In the genomic region with DNA sequence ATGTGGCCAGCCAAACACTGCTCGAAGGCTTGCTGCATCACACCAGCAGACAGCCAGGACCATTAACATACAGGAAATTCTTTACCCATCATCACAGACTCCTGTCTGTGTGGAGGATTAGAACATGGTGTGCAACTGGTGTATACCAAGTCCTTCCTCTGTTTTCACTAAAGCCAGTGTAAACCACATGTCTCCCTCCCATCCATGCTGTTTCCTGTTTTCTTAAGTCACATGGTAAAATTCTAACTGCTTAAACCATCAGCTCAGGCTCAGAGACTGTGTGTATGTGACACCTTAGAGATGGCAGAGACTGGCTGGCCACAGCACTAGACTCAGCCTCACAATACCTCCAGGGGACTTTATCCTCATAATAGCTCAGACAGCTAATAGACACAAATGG, we compare ENCODE assay signal across 20 mouse cellular contexts.
DNase-seq lines count a peak whose midpoint lies in the region; ATAC-seq lines count a peak whose summit lies in the region.
"Had no signal": no experiment of that assay in that cellular context is flagged by ENCODE, and none has a peak within 500 bp of the region (broad histone marks: within the 10 kb centered on the region; RNA-seq: fewer than 3 reads in every experiment).

No protein-coding gene starts in this region.

- H3K4me2 ChIP-seq in hindbrain, embryonic 12.5 days (replicated peaks), result no peak overlapping the region
- H3K4me2 ChIP-seq: embryonic facial prominence, embryonic 12.5 days; forebrain, embryonic 13.5 days; forebrain, embryonic 15.5 days had no signal

- H3K4me3 ChIP-seq in hindbrain, embryonic 12.5 days, result no peak overlapping the region
- H3K4me3 ChIP-seq: embryonic facial prominence, embryonic 10.5 days; embryonic facial prominence, embryonic 12.5 days; forebrain, embryonic 13.5 days; forebrain, embryonic 15.5 days had no signal

- H3K36me3 ChIP-seq in hindbrain, embryonic 12.5 days, result no peaks in the 10 kb centered on the region
- H3K36me3 ChIP-seq: embryonic facial prominence, embryonic 10.5 days; embryonic facial prominence, embryonic 12.5 days; forebrain, embryonic 15.5 days had no signal

- peak; percentile 51 for ATAC-seq in granulocyte monocyte progenitor cell, adult 5-6 weeks (replicated peaks; ENCODE audit: poor library complexity, severe bottlenecking)
- peak; percentile 58 for ATAC-seq in megakaryocyte progenitor cell, adult 5-6 weeks (replicated peaks; ENCODE audit: poor library complexity)
- ATAC-seq in hindbrain, embryonic 12.5 days (ENCODE audit: low FRiP score), result no peak
- ATAC-seq: forebrain, embryonic 13.5 days; forebrain, embryonic 15.5 days; forebrain, postnatal 0 days had no signal

- no peak overlapping the region for H3K27ac ChIP-seq in hindbrain, embryonic 12.5 days
- H3K27ac ChIP-seq: embryonic facial prominence, embryonic 10.5 days; embryonic facial prominence, embryonic 12.5 days; forebrain, embryonic 13.5 days; forebrain, embryonic 15.5 days had no signal

- no peak overlapping the region for H3K9ac ChIP-seq in hindbrain, embryonic 12.5 days
- H3K9ac ChIP-seq: embryonic facial prominence, embryonic 12.5 days; forebrain, embryonic 13.5 days; forebrain, embryonic 15.5 days; forebrain, postnatal 0 days had no signal

- peak; percentile 6 for DNase-seq in thymus, postnatal 0 days (ENCODE audit: low spot score)
- DNase-seq in thymus, postnatal 10 days (ENCODE audit: low spot score in 2 of 2), result no peak
- DNase-seq in spleen, postnatal 14 days (ENCODE audit: low spot score in 2 of 2), result no peak
- DNase-seq: adrenal gland, adult 2 months; adrenal gland, postnatal 10 days; adrenal gland, postnatal 25 days; cerebellum, adult 11 months; cerebellum, adult 18-20 months; cerebellum, adult 8-10 months; cerebellum, adult 9-11 months; cerebellum, postnatal 14 days; cerebellum, postnatal 36 days; forebrain, postnatal 0 days had no signal

- 89% methylated on average over 1 of the region's 1 CpGs for WGBS in hindbrain, embryonic 12.5 days

- no peaks in the 10 kb centered on the region for H3K9me3 ChIP-seq in hindbrain, embryonic 12.5 days (replicated peaks)
- H3K9me3 ChIP-seq: embryonic facial prominence, embryonic 10.5 days; embryonic facial prominence, embryonic 12.5 days; forebrain, embryonic 13.5 days; forebrain, embryonic 15.5 days had no signal

- no peaks in the 10 kb centered on the region for H3K27me3 ChIP-seq in hindbrain, embryonic 12.5 days
- H3K27me3 ChIP-seq: embryonic facial prominence, embryonic 12.5 days; forebrain, embryonic 13.5 days; forebrain, embryonic 15.5 days had no signal

- H3K4me1 ChIP-seq in hindbrain, embryonic 12.5 days, result peaks cover 13% of the 10 kb centered on the region
- H3K4me1 ChIP-seq: embryonic facial prominence, embryonic 12.5 days; forebrain, embryonic 15.5 days had no signal
